Mouse (Mus musculus) liver, postnatal 0 days (tissue): ENCODE results near the gene Ccr1.

Source experiments
- CTCF ChIP-seq: sonication (generic); IDR thresholded peaks from 2 replicates; pipeline ENCODE4 v1.5.1; 2016; ENCODE audit warnings: antibody characterized with exemption, low read depth
- EP300 ChIP-seq: IDR thresholded peaks from 2 replicates; pipeline ENCODE4 v1.6.1; 2016; ENCODE audit warnings: antibody characterized with exemption, low read depth, mild to moderate bottlenecking

- no peak for TF ChIP-seq CTCF
- TF ChIP-seq EP300, result no peak
Observed at GRCm38 (mm10) chr9:123975630-123976029, 7.1 kb upstream of the Ccr1 start.
